Mouse (Mus musculus) MEL (cell line): ENCODE results near the gene Hist1h2ae. TPM values are rescaled to one million over a fixed set of nuclear protein-coding genes. Genes with fewer than 3 reads are reported as not detected.

Experiments
- DNase-seq: peaks from one replicate; pipeline ENCODE4 v3.0.0; 2011; ENCODE audit warnings: low read depth, low spot score
- H3K27ac ChIP-seq: 2 replicates; pipeline ENCODE4 v1.5.1; 2012; ENCODE audit warnings: low read depth, mild to moderate bottlenecking, control low read depth, low read length, moderate library complexity; ENCODE audit not compliant: control insufficient read depth
- H3K27me3 ChIP-seq, 2 experiments: fragments of 150-350 bp in 1 of 2; sonication (generic) in 1 of 2; 2 replicates each; pipeline ENCODE4 v1.6.1; 2012; ENCODE audit warnings: low read length in 2 of 2, mild to moderate bottlenecking in 2 of 2, improper control_type of control experiment in 1 of 2, moderate library complexity in 1 of 2; ENCODE audit not compliant: insufficient read depth in 2 of 2, control insufficient read depth in 1 of 2
- H3K36me3 ChIP-seq, 2 experiments: 2 replicates each; pipeline ENCODE4 v1.6.1; 2012 to 2014; ENCODE audit warnings: low read length in 2 of 2, improper control_type of control experiment in 1 of 2, inconsistent platforms in 1 of 2, mild to moderate bottlenecking in 1 of 2; ENCODE audit not compliant: insufficient read depth in 2 of 2, control insufficient read depth in 1 of 2
- H3K4me1 ChIP-seq, 2 experiments: fragments of 150-350 bp in 1 of 2; sonication (generic) in 1 of 2; 2 replicates each; pipeline ENCODE4 v1.6.1; 2012; ENCODE audit warnings: low read length in 2 of 2, improper control_type of control experiment in 1 of 2, mild to moderate bottlenecking in 1 of 2; ENCODE audit not compliant: insufficient read depth in 2 of 2, control insufficient read depth in 1 of 2
- H3K4me3 ChIP-seq, 2 experiments: fragments of 150-350 bp in 1 of 2; sonication (generic) in 1 of 2; 2 replicates each; pipeline ENCODE4 v1.5.1; 2012; ENCODE audit warnings: low read depth in 2 of 2, low read length in 2 of 2, mild to moderate bottlenecking in 2 of 2, moderate library complexity in 2 of 2, control low read depth in 1 of 2, improper control_type of control experiment in 1 of 2; ENCODE audit not compliant: control insufficient read depth in 1 of 2, insufficient read depth in 1 of 2
- H3K79me2 ChIP-seq: 2 replicates; pipeline ENCODE4 v1.6.1; 2012; ENCODE audit warnings: mild to moderate bottlenecking, low read length, moderate library complexity; ENCODE audit not compliant: control insufficient read depth, poor library complexity, insufficient read depth
- H3K9ac ChIP-seq: 2 replicates; pipeline ENCODE4 v1.6.1; 2012; ENCODE audit warnings: low read depth, mild to moderate bottlenecking, control low read depth, low read length, moderate library complexity; ENCODE audit not compliant: control insufficient read depth, poor library complexity, severe bottlenecking
- H3K9me3 ChIP-seq: fragments of 150-350 bp; sonication (generic); replicated peaks from 2 replicates; pipeline ENCODE4 v1.6.1; 2012; ENCODE audit warnings: mild to moderate bottlenecking, low read length, improper control_type of control experiment, moderate library complexity; ENCODE audit not compliant: insufficient read depth
- BHLHE40 ChIP-seq: IDR thresholded peaks from 2 replicates; pipeline ENCODE4 v1.6.1; 2012; ENCODE audit warnings: low read depth, mild to moderate bottlenecking, inconsistent platforms, low read length, improper control_type of control experiment, borderline replicate concordance
- CHD1 ChIP-seq: IDR thresholded peaks from 2 replicates; pipeline ENCODE4 v1.6.1; 2012; ENCODE audit warnings: low read depth, mild to moderate bottlenecking, inconsistent platforms, low read length, improper control_type of control experiment
- CHD2 ChIP-seq: IDR thresholded peaks from 2 replicates; pipeline ENCODE4 v1.6.1; 2011; ENCODE audit warnings: low read length, improper control_type of control experiment
- CTCF ChIP-seq, 3 experiments: IDR thresholded peaks in 2 of 3; conservative IDR thresholded peaks in 1 of 3; 2 replicates each; pipeline ENCODE4 v1.5.1; 2011 to 2012; ENCODE audit warnings: low read length in 3 of 3, low read depth in 2 of 3, mild to moderate bottlenecking in 2 of 3, improper control_type of control experiment in 1 of 3, inconsistent platforms in 1 of 3, mixed read lengths in 1 of 3, moderate library complexity in 1 of 3; ENCODE audit not compliant: control insufficient read depth in 1 of 3, insufficient read depth in 1 of 3, poor library complexity in 1 of 3, severe bottlenecking in 1 of 3
- E2F4 ChIP-seq: IDR thresholded peaks from 2 replicates; pipeline ENCODE4 v1.6.1; 2011; ENCODE audit warnings: low read depth, low read length, improper control_type of control experiment, borderline replicate concordance
- ELF1 ChIP-seq: IDR thresholded peaks from 2 replicates; pipeline ENCODE4 v1.6.1; 2014; ENCODE audit warnings: low read depth, mild to moderate bottlenecking, inconsistent platforms, low read length, improper control_type of control experiment, moderate library complexity
- EP300 ChIP-seq, 2 experiments: IDR thresholded peaks; 2 replicates each; pipeline ENCODE4 v1.6.1; 2011; ENCODE audit warnings: improper control_type of control experiment in 2 of 2, low read length in 2 of 2, low read depth in 1 of 2, mild to moderate bottlenecking in 1 of 2
- ETS1 ChIP-seq: IDR thresholded peaks from 2 replicates; pipeline ENCODE4 v1.6.1; 2012; ENCODE audit warnings: low read depth, mild to moderate bottlenecking, inconsistent platforms, low read length, improper control_type of control experiment, moderate library complexity
- GABPA ChIP-seq: IDR thresholded peaks from 2 replicates; pipeline ENCODE4 v1.6.1; 2012; ENCODE audit warnings: low read depth, mild to moderate bottlenecking, inconsistent platforms, low read length, improper control_type of control experiment, moderate library complexity
- GATA1 ChIP-seq: IDR thresholded peaks from 2 replicates; pipeline ENCODE4 v1.6.1; 2011; ENCODE audit warnings: low read depth, low read length, improper control_type of control experiment
- JUND ChIP-seq: IDR thresholded peaks from 2 replicates; pipeline ENCODE4 v1.6.1; 2011; ENCODE audit warnings: low read depth, mild to moderate bottlenecking, improper control_type of control experiment, low read length
- KAT2A ChIP-seq: conservative IDR thresholded peaks from 2 replicates; pipeline ENCODE4 v1.6.1; 2012; ENCODE audit warnings: low read depth, low read length, improper control_type of control experiment, inconsistent platforms
- MAFK ChIP-seq: IDR thresholded peaks from 2 replicates; pipeline ENCODE4 v1.6.1; 2011; ENCODE audit warnings: low read depth, mild to moderate bottlenecking, low read length, improper control_type of control experiment, borderline replicate concordance
- MAX ChIP-seq: IDR thresholded peaks from 2 replicates; pipeline ENCODE4 v1.6.1; 2011; ENCODE audit warnings: low read length, improper control_type of control experiment
- MAZ ChIP-seq: IDR thresholded peaks from 2 replicates; pipeline ENCODE4 v1.6.1; 2012; ENCODE audit warnings: low read depth, mild to moderate bottlenecking, inconsistent platforms, low read length, improper control_type of control experiment
- MYB ChIP-seq: IDR thresholded peaks from 2 replicates; pipeline ENCODE4 v1.6.1; 2011; ENCODE audit warnings: mild to moderate bottlenecking, low read depth, low read length, improper control_type of control experiment
- MYC ChIP-seq: IDR thresholded peaks from 2 replicates; pipeline ENCODE4 v1.6.1; 2011; ENCODE audit warnings: low read depth, mild to moderate bottlenecking, low read length, improper control_type of control experiment, moderate library complexity
- POLR2A ChIP-seq, 2 experiments: IDR thresholded peaks; 2 replicates each; pipeline ENCODE4 v1.6.1; 2011 to 2012; ENCODE audit warnings: low read length in 2 of 2, mild to moderate bottlenecking in 2 of 2, control low read depth in 1 of 2, improper control_type of control experiment in 1 of 2, low read depth in 1 of 2, moderate library complexity in 1 of 2; ENCODE audit not compliant: control insufficient read depth in 1 of 2, insufficient read depth in 1 of 2, poor library complexity in 1 of 2
- POLR2AphosphoS2 ChIP-seq: IDR thresholded peaks from 2 replicates; pipeline ENCODE4 v1.6.1; 2011; ENCODE audit warnings: low read length, improper control_type of control experiment
- RAD21 ChIP-seq: IDR thresholded peaks from 2 replicates; pipeline ENCODE4 v1.6.1; 2011; ENCODE audit warnings: mild to moderate bottlenecking, low read depth, low read length, improper control_type of control experiment
- SMC3 ChIP-seq: IDR thresholded peaks from 2 replicates; pipeline ENCODE4 v1.6.1; 2011; ENCODE audit warnings: low read depth, low read length, improper control_type of control experiment
- TAL1 ChIP-seq: IDR thresholded peaks from 2 replicates; pipeline ENCODE4 v1.6.1; 2012; ENCODE audit warnings: mild to moderate bottlenecking, inconsistent platforms, low read length, moderate library complexity, mixed read lengths
- TBP ChIP-seq: IDR thresholded peaks from 2 replicates; pipeline ENCODE4 v1.8.0; 2011; ENCODE audit warnings: low read depth, low read length, improper control_type of control experiment
- USF1 ChIP-seq: IDR thresholded peaks from 2 replicates; pipeline ENCODE4 v1.6.1; 2014; ENCODE audit warnings: low read depth, mild to moderate bottlenecking, inconsistent platforms, low read length, improper control_type of control experiment, moderate library complexity
- USF2 ChIP-seq, 2 experiments: IDR thresholded peaks; 2 replicates each; pipeline ENCODE4 v1.6.1; 2011 to 2012; ENCODE audit warnings: improper control_type of control experiment in 2 of 2, low read length in 2 of 2, borderline replicate concordance in 1 of 2, inconsistent platforms in 1 of 2, low read depth in 1 of 2, mild to moderate bottlenecking in 1 of 2; ENCODE audit not compliant: insufficient read depth in 1 of 2
- ZKSCAN1 ChIP-seq: IDR thresholded peaks from 2 replicates; pipeline ENCODE4 v1.6.1; 2012; ENCODE audit warnings: low read depth, mild to moderate bottlenecking, inconsistent platforms, low read length, improper control_type of control experiment, moderate library complexity
- ZMIZ1 ChIP-seq: IDR thresholded peaks from 2 replicates; pipeline ENCODE4 v1.6.1; 2012; ENCODE audit warnings: low read depth, mild to moderate bottlenecking, inconsistent platforms, low read length, improper control_type of control experiment, moderate library complexity
- ZNF384 ChIP-seq: IDR thresholded peaks from 2 replicates; pipeline ENCODE4 v1.6.1; 2012; ENCODE audit warnings: low read depth, mild to moderate bottlenecking, inconsistent platforms, low read length, improper control_type of control experiment
- polyA plus RNA-seq, 2 experiments: library from polyadenylated mRNA; stranded (reverse) in 1 of 2; unstranded in 1 of 2; fragments of >175 nt in 1 of 2; fragments of >200 nt in 1 of 2; gene quantifications; 2 replicates each; pipeline versions ENCODE4 v1.2.1 to v1.2.4; 2012; ENCODE audit warnings: low replicate concordance in 2 of 2, low read depth in 1 of 2; ENCODE audit not compliant: insufficient read length in 2 of 2, insufficient read depth in 1 of 2, missing spikeins in 1 of 2
- total RNA-seq: library from RNA; depleted of rRNA; stranded (reverse); fragments of 300-350 nt; gene quantifications from 2 replicates; pipeline ENCODE4 v1.2.3, GENCODE M21; 2012

Gene Hist1h2ae
- total and polyA plus RNA-seq, 3 experiments, result 3.3 to 560 TPM; not detected in 1

DNA sequence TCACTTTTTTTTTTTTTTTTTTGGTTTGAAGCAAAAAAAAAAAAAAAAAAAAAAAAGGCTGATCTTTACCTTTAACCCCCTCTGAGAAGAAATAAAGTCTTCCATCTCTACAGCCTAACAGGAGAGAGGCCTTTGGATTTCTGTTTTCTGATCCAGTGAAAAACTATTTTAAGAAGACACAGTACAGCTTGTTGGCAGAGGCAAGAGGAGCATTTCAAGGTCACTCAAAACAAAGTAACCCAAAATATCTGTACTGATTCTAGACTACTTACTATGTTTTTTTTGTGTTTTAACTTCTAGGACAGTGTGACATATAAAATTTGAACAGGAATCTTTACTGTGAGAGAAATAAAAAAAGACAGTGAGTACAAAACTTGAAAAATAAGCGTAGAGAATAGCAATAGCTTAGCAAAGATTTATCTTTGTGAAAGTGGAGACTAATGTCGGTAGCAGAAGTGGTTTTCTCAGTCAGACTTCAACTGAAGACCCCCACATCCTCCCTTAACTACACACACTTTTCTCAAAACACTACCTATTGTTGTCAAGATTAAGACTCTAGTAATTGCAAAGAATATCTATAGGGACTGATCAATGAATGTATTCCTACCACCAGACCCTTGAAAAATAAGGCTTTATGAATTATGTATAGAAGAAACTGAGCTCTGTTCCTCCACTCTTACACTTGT, 41.4 kb downstream of the Hist1h2ae start:
- Histone ChIP-seq H3K9ac (peak overlapping the region; percentile 66), H3K9me3 (no peaks in the 10 kb centered on the region), H3K79me2 (peaks cover 3% of the 10 kb centered on the region; the same call in 1 of the 2 replicates), H3K27ac (no peak overlapping the region; the same call in 1 of the 2 replicates), H3K4me3 (peak overlapping the region; percentile 48 to 50), H3K36me3 (peaks cover 0 to 23% of the 10 kb centered on the region in 2 experiments; a peak in 2 of 4 replicates), H3K27me3 (no peaks in the 10 kb centered on the region), H3K4me1 (peaks cover 3 to 6% of the 10 kb centered on the region in 2 experiments; a peak in 3 of 4 replicates)
- TF ChIP-seq ZKSCAN1 (no peak), MYC (no peak), GATA1 (no peak), SMC3 (no peak), USF2 (IDR thresholded peaks at IDR 0.05; ENCODE audit: borderline replicate concordance in 1 of 2, insufficient read depth in 1 of 2, low read depth in 1 of 2, low read length in 2 of 2) (no peak), TBP (no peak), TAL1 (no peak), USF1 (no peak), ELF1 (no peak), RAD21 (no peak), CHD1 (no peak), E2F4 (no peak), CTCF (IDR thresholded peaks at IDR 0.05 in 2 of 3, conservative IDR thresholded peaks at IDR 0.05 in 1 of 3; ENCODE audit: control insufficient read depth in 1 of 3, insufficient read depth in 1 of 3, low read depth in 2 of 3, low read length in 3 of 3, poor library complexity in 1 of 3, severe bottlenecking in 1 of 3) (no peak), EP300 (IDR thresholded peaks at IDR 0.05; ENCODE audit: low read depth in 1 of 2, low read length in 2 of 2) (no peak), MYB (no peak), GABPA (no peak), CHD2 (no peak), POLR2AphosphoS2 (no peak)
- peak; percentile 37 for DNase-seq

DNA sequence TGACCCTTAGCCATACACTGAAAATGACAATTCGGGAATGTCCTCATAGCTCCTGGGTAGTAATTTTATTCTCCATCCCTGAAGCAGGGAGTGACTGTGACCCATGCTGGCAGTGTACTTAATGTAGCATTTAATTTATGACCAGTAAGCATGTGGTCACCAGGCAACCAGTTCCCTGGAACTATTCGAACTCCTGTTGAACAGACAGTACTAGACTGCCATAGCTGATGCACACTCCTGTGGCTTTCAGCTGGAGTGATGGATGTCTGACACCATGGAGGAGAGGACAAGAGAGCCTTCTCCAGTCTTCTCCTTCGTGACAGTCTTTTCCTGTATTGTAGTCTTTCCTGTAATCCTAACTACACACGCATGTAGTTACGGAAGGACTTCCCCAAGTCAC, 42.0 kb downstream of the Hist1h2ae start:
- peaks cover 6% of the 10 kb centered on the region in 2 experiments for H3K4me1 ChIP-seq
- no peak for TF ChIP-seq SMC3
- TF ChIP-seq BHLHE40, result no peak
- TF ChIP-seq POLR2A (IDR thresholded peaks at IDR 0.05; ENCODE audit: control insufficient read depth in 1 of 2, insufficient read depth in 1 of 2, low read depth in 1 of 2, low read length in 2 of 2, poor library complexity in 1 of 2), result no peak
- TF ChIP-seq ZKSCAN1, result no peak
- no peak for TF ChIP-seq KAT2A
- no peak for TF ChIP-seq RAD21
- TF ChIP-seq MAZ, result no peak
- TF ChIP-seq MAX, result no peak
- TF ChIP-seq JUND, result no peak
- TF ChIP-seq TBP, result no peak
- TF ChIP-seq USF1, result no peak
- no peak for TF ChIP-seq E2F4
- TF ChIP-seq ZMIZ1, result no peak
- no peak for TF ChIP-seq ETS1
- TF ChIP-seq MAFK, result no peak
- no peak for TF ChIP-seq ZNF384
- TF ChIP-seq MYC, result no peak
- TF ChIP-seq EP300 (IDR thresholded peaks at IDR 0.05; ENCODE audit: low read depth in 1 of 2, low read length in 2 of 2), result no peak
- H3K9me3 ChIP-seq, result no peaks in the 10 kb centered on the region
- H3K36me3 ChIP-seq, result peaks cover 0 to 26% of the 10 kb centered on the region in 2 experiments; a peak in 2 of 4 replicates
- H3K79me2 ChIP-seq, result no peaks in the 10 kb centered on the region; the same call in 1 of the 2 replicates
- H3K4me3 ChIP-seq, result no peak overlapping the region
- DNase-seq, result no peak
- H3K27me3 ChIP-seq, result no peaks in the 10 kb centered on the region
- no peak overlapping the region for H3K9ac ChIP-seq
- no peak overlapping the region for H3K27ac ChIP-seq
